Mouse (Mus musculus): Measurements from ENCODE around the gene Hist1h2ac.
A peak's percentile ranks its signal among the peaks of the same experiment; 100 is the strongest.
"Not testable (repeated sequence)": the region's sequence is repeated elsewhere in the genome, so short reads cannot be mapped to it uniquely, and the experiment has no call there.

The Hist1h2ac gene

DNA sequence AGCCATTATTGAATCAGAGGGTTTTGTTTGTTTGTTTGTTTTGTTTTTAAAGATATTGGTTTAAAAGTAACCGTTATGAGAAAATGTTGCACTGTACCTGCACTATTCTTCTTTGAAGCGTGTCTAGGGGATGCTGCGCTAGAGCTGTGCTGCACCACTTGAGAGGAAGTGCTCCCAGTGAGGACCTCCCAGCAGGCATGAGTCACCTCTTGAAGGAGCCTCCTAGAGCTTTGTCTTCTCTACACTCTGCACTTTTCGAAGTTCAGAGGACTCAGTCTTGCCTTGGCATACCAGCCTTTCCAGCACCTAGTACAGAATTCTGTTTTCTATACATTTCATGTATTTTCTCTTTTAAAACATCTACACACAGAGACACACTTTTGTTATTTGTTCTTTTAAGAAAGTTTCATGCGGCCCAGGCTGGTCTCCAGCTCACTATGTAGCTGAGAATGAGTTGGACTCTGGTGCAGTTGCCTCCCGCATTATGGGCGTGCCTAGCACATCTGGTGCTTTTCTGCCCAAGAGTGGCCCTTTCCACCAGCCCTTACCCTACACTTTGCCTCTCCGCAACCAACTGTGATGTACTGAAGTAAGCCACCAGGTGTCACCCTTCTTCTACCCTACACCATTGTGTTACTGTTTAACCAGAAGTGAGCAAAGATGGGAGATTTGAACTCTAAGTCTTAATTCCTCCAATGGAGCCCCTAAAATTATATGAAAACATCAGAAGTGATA, 17.2 kb upstream of the Hist1h2ac start:
- peak; percentile 76 to 79 for DNase-seq (ENCODE audit: low spot score in 2 of 2)

DNA sequence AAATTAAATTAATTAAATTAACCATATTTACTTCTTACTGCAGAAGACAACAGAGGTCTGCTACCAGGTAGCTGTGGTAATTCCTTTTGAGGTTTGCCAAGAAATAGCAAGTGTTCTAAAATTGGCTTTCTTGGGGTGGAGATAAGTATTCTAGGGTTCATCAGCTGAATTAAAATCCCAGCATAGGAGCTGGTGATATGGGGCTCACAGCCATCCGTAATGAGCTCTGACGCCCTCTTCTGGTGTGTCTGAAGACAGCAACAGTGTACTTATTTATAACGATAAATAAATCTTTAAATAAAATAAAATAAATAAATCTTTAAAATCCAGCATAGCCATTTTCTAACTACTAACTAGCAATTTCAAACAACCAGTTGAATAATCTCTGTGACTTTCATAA, 16.0 kb upstream of the Hist1h2ac start:
- no peak for DNase-seq (ENCODE audit: low spot score in 2 of 2)

DNA sequence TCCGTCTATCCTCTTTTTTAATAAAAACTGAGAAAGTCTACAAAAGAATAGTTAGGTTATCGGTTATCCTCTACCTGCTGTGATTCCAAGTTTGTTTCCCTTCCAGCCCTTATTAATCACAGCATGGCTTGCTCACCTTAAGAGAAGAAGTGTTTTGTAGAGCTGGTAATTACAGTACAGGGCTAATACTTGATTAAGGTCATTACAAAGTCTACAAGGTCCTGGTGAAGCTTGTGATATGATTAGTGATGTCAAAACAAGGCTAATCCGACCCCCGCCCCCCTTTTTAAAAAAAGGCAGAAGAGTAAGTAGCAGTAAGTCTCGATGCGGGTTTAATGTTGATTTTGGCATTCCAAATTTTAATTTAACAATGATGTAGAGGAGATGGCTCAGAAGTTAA, 15.2 kb upstream of the Hist1h2ac start:
- no peak for DNase-seq (ENCODE audit: low spot score in 2 of 2)

DNA sequence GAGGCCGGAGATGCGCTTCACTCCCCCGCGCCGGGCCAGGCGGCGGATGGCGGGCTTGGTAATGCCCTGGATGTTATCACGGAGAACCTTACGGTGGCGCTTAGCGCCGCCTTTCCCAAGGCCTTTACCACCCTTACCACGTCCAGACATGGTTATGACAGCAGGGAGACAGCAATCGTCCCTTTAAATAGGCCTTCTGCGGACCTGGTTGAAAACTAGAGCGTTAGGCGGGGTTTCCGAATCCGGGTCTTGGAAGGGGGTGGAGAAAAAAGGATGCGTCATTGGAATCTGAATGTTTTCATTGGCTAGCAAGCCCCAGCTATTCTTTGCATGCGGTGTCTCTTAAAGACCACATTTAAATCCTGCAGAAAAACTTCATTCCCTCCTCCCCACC, 14.5 kb upstream of the Hist1h2ac start, which contains the start of gene Hist1h4c:
Gene Hist1h4c, minus strand, starts transcription at position 155 of the 394 bp plus-strand sequence.
- DNase-seq (ENCODE audit: low spot score in 2 of 2) = peak; percentile 98 to 99

DNA sequence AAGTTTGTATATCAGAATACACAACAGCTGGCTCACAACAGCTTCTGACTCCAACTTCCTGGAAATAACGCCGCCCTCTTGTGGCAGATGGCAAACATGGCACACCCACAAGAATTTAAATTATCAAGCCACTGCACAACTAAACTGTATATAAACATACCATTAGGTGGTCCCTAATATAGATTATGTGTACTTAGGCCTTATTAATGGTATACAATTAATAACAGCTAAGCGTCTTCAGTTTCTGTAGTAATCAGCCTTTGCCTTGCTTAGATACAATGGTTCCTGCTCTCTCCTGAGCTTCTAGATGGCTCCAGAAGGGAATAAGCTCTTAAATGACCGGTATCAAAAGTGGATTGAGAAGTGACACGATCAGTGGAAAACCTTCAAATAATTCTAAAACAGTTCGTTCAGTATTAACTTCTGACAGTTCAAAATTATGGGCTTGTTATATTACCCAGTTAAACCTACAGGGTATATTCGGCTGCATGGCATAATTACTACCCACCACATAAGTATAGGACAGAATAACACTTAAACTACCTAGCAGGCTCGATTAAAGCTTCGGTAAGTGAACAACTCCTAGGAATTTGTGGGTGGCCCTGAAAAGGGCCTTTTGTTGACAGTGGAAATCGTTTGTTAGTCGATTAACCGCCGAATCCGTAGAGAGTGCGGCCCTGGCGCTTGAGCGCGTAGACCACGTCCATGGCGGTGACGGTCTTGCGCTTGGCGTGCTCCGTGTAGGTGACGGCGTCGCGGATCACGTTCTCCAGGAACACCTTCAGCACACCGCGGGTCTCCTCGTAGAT, 13.9 kb upstream of the Hist1h2ac start:
- peak; percentile 64 to 79 for DNase-seq (ENCODE audit: low spot score in 2 of 2)

DNA sequence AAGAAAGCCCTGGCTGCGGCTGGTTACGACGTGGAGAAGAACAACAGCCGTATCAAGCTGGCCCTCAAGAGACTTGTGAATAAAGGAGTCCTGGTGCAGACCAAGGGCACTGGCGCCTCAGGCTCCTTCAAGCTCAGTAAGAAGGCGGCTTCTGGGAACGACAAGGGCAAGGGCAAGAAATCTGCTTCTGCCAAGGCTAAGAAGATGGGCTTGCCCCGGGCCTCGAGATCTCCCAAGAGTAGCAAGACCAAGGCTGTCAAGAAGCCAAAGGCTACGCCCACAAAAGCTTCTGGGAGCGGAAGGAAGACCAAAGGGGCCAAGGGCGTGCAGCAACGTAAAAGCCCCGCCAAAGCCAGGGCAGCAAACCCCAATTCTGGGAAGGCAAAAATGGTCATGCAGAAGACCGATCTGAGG, 12.3 kb upstream of the Hist1h2ac start:
- no peak for DNase-seq (ENCODE audit: low spot score in 2 of 2)

DNA sequence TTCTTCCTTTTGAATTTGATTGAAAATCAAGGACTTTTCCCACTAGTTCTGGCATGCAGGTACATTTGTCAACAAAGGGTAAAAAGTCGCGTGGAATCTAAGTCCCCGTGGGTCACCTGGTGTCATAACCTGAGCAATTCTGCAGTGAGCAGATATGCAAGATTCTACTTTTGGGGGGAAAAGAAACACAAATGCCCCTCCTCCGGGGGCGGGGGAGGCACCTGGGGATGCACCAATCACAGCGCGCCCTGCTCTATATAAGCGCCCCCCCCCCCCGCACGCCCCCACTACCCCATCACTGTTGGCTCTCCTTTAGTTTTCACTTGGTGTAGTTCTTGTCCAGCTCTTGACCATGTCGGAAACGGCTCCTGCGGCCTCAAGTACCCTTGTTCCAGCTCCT, 11.8 kb upstream of the Hist1h2ac start, which contains the start of gene Hist1h1t:
Gene Hist1h1t, plus strand, starts transcription at position 301 of the 400 bp plus-strand sequence.
- no peak for DNase-seq (ENCODE audit: low spot score in 2 of 2)

DNA sequence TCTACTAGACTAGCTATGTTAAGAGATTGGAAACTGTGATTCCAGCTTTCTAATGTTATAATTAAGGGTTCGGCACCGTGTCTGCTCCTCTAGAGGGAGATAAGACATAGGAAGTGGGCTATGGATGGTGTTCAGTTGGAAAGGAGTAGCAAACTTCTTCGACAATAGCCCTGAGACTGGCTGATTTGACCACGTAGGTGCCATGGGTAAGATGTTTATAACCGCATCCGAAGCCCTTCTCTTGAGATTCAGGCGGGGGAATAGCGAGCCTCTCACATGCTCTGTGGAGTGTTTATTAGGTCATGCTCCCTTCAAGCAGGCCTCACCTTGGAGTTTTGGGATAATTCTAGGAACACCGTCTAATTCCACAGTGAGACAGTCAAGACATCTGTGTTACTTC, 11.2 kb upstream of the Hist1h2ac start:
- no peak for DNase-seq (ENCODE audit: low spot score in 2 of 2)

DNA sequence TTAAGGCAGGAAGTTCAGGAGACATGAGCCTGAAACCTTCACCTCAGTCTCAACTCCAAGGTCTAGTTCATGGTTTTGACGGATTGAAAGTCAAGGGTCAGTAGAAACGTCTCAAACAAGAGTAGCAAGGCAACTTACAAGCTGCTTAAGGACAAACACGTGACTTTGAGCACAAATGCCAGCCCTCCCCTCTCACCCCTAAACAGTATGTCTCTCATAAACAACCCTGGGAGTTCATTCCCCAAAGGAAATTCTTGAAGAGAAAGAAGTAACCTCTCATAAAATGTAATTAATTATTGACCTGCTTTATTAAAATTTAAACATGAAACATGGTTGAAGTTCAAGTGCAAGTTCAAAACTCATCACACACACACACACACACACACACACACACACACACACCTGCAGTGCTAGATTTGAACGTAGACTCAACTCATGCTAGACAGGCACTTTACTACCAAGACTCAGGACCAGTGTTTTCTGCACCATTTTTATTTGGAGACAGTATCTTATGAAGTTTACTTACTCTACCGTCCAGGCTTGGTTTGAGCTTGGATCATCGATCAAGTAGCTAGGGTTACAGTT, 10.2 kb upstream of the Hist1h2ac start:
- DNase-seq (ENCODE audit: low spot score in 2 of 2) = no peak

DNA sequence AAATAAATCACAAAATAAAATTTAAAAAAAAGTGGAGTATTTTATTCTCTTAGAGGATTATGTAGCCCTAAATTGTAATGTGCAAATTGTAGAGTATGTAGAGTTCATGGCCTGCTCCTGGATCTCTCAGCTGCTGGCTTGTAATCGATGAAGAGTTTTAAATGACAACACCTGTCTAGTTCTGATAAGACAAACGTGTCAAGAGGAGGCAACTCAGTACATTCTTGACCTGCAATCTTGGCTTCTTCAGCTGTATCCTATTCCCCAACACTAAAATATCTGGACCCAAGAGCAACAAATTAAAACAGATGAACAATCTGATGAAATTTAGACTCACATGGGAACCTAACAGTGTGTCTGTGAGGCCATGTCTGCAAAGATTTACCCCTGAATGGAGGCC, 5.7 kb upstream of the Hist1h2ac start:
- DNase-seq (ENCODE audit: low spot score in 2 of 2) = no peak

DNA sequence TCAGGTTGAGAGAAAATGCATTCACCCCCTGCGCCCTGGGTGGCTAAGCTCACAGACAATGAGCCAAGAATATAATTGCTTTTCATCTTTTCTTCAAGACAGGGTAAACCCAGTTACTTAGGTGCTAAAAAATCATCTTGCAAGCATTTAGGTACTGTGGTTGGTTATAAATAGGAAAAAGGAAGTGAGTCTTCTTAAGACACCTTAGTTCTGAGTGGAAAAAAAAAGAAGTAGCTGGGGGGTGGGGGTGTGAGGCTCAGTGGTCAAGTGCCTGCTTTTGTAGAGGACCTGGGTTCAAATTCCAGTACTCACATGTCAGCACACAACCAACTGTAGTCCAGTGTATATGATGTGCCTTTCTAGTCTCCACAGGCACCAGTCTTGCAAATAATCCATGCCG, 5.2 kb upstream of the Hist1h2ac start:
- DNase-seq (ENCODE audit: low spot score in 2 of 2) = no peak

DNA sequence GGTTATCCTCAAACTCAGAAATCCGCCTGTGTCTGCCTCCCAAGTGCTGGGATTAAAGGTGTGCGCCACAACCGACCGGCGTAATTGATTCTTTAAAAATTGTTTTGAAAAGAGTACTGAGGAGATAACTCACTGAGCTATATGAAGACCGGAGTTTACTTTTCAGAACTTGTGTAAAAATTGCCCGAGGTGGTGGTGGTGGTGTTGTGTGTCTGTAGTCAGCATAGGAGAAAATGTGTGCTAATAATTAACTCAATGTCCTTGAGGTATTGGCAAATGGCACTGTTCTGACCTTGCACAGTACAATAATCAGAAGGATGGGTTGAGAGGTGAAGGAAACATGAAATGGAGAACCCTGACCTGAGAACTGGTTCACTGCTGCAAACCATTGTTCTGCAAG, 4.2 kb upstream of the Hist1h2ac start:
- no peak for DNase-seq (ENCODE audit: low spot score in 2 of 2)

DNA sequence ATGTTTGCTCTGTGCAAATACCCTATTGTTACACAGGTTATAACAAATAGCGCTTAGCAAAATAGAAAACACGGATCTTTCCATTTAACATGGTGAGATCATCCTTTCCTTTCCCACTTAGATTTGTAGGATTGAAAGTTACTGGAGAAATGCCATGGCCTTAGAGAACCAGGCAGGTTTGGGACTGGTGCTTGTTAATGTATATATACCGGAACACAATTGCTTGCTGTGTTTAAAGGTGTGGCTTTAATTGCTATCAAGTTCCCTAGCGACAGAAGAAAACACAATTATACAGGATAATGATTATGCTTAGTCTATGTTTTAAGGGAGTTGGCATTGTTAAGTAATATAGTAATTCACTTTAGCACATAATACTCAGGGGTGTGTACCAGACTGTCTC, 3.4 kb upstream of the Hist1h2ac start:
- DNase-seq (ENCODE audit: low spot score in 2 of 2) = no peak

DNA sequence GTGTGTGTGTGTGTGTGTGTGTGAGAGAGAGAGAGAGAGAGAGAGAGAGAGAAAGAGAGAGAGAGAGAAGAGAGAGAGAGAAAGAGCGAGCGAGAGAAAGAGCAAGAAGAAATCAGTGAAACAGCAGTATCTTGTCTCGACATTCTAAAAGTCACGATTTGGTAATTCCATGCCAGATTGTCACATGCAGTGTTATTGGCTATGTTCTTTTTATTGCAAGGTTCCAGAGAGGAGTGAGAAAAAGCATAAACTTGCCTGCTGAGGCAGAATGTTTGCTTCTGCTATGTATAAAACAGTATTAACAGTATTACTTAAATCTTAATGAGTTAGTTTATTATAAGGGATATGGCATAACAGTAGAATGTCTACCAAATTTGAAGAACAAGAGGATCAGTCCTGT, 2.2 kb upstream of the Hist1h2ac start:
- no peak for DNase-seq (ENCODE audit: low spot score in 2 of 2)

DNA sequence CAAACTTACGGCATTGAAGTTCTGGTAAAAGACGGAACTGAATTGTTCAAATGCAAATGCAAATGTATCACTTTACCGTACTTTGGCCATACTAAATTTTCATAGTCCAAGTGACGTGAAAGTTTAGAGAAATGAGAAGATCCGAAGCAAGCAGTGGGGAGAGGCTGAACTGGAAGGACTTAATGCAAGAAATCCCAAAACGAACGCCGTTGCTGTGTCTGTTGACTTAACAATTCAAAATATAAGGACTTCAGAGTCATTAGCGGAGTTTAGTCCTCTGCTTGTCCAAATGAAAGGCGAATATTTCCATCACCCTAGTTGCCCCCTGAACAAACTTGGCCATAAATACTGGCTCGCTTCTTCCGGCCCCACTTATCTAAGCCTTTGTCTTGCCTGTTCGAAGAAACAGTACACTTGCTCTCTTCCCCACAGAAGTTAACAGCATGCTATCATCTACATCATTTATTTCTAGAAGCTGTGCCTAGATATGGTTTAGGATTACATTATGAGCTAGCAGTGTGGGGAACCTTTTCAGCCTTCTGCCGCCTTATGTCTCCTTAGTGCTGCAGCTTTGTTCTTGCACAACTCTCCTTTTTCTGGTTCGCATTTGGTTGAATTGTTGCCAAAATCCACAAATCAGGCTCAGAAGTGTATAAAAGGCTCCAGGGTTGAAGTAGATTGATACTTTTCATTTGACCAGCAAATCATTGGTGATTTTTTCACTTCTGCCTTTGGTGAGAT, 1.5 kb upstream of the Hist1h2ac start:
- no peak for DNase-seq (ENCODE audit: low spot score in 2 of 2)

DNA sequence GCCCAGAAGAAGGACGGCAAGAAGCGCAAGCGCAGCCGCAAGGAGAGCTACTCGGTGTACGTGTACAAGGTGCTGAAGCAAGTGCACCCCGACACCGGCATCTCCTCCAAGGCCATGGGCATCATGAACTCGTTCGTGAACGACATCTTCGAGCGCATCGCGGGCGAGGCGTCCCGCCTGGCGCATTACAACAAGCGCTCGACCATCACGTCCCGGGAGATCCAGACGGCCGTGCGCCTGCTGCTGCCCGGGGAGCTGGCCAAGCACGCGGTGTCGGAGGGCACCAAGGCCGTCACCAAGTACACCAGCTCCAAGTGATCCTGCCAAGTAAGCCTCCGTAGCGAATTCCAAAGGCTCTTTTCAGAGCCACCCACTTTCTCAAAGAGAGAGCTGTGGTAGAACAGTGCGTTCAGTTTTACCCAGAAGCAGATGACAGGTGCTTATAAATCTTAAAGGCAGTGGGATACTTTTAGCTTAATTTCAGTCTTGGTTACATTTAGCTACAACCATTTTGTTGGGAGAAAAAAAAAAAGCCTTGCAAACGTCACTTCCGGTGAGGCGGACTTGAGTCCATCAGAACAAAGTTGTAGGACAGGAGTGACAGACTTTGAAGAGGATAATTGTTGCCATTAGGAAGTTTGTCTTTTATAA, 672 bp upstream of the Hist1h2ac start:
- peak; percentile 41 to 65 for DNase-seq (ENCODE audit: low spot score in 2 of 2)

DNA sequence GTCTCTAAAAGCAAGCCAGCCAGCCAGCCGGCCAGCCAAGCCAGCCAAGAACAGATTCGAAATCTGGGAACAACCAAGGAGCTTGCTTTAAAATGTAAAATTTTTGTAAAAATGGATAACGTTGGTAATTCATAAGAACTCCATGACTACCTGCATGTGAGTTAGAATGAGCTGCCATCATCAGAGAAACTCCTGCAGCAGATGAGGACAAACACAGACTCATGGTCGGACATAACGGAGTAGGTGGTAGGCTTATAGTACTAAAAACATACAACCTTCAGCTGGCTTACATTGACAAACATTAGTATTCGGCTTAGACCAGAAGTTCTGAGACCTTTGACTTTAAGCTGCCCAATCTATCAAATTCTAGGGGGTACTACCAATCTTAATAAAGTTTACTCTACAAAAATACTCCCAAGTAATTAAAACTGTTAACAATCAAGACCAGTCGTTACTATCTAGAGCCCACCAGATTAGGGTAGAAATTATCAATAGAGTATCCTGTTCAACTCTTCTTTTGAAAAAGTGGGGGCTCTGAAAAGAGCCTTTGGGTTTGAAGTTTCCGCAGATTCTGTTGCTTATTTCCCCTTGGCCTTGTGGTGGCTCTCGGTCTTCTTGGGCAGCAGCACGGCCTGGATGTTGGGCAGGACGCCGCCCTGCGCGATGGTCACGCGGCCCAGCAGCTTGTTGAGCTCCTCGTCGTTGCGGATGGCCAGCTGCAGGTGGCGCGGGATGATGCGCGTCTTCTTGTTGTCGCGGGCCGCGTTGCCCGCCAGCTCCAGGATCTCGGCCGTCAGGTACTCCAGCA, 597 bp downstream of the Hist1h2ac start:
- DNase-seq (ENCODE audit: low spot score in 2 of 2) = not testable (repeated sequence)

DNA sequence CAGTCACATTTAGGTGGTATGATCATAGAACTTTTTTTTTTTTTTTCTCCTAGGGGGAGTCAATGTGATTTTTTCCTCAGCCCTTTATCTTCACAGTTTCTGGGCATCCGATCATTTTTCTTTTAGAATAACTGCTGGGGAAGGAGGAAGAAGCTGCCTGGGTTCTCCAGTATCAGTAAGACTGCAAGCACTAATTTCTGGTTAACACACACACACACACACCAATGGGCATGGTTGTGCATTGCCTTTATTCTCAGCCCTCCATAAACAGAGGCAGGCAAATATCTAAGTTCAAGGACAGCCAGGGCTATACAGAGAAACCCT, 1.2 kb downstream of the Hist1h2ac start:
- DNase-seq (ENCODE audit: low spot score in 2 of 2) = no peak

DNA sequence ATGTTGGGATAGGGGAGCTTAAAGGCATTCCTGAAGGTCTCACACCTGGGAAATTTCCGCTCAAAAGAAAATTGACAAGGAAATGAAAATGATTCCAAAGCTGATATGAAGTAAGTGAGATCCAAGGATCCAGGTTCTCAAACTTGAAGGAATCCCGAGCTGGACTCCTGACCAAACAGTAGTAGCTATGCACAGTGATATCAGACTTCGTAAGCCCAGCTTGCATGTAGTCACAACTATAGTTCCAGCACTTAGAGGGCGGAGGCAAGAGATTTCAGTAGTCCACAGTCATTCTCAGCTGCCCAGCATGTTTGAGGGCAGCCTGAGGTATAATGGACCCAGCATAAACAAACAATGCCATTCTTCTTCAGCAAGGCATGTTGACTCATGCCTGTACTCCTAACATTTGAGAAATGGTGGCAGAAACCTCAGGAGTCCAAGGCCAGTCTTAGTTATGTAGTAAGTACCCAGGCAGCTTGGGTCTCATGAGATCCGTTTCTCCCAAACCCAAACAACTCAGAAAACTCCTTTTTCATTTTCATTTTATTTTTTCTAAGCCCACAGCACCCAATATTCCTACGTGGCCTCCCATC, 1.7 kb downstream of the Hist1h2ac start:
- no peak for DNase-seq (ENCODE audit: low spot score in 2 of 2)

DNA sequence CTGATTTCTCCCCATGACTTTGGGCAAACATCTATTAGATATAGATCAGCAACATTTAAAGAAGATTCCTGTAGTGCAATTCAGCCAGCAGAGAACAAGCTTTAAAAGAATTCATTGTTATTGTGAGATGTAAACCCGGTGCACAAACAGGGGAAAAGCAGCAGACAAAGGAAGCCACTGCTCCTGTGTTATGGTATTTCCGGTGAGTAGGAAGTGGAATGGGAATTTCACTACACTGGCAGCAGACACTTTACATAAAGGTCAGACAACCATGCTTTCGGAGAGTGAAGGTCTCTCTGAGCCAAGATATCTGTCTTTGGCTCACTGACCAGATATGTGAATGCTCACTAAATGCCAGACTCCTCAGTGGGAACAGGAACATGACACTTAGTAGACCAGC, 21.2 kb downstream of the Hist1h2ac start:
- DNase-seq (ENCODE audit: low spot score in 2 of 2) = no peak
